12 mouse cellular contexts compared by ENCODE assay signal in the genomic region with DNA sequence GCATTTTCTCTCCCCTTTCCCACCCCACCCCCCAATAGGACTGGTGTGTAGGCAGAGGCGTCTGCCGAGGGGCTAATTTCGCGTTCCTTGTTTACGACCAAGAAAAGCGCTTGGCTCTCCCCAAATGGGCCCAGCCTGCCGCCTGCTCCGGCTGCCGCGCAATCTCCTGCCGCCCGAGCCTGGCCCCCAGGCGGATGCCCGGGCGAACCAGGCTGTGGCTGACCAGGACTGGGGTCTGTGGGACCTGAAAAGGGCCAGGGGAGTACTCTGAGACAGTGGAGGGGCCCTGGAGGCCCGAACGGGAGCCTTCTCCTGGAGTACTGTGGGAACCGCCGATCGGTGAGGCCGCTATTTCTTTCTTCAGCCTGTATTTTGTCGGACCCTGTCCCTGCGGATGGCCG. TPM values are rescaled to one million over a fixed set of nuclear protein-coding genes. Genes with fewer than 3 reads are reported as not detected.
DNase-seq lines count a peak whose midpoint lies in the region; ATAC-seq and TF ChIP-seq lines count a peak whose summit lies in the region.
"Had no signal": no experiment of that assay in that cellular context is flagged by ENCODE, and none has a peak within 500 bp of the region (broad histone marks: within the 10 kb centered on the region; RNA-seq: fewer than 3 reads in every experiment).

No protein-coding gene starts in this region.

- peaks cover 19% of the 10 kb centered on the region; the same call in 1 of the 2 replicates for H3K4me1 ChIP-seq in heart, embryonic 11.5 days (ENCODE audit: control insufficient read depth, insufficient read depth, low read length)
- no peaks in the 10 kb centered on the region for H3K4me1 ChIP-seq in heart, adult 2 months (ENCODE audit: control insufficient read depth, insufficient read depth, low read length)
- H3K4me1 ChIP-seq in midbrain, embryonic 10.5 days, result peaks cover 14% of the 10 kb centered on the region
- peaks cover 7% of the 10 kb centered on the region for H3K4me1 ChIP-seq in midbrain, embryonic 13.5 days (replicated peaks)
- peaks cover 15% of the 10 kb centered on the region for H3K4me1 ChIP-seq in stomach, embryonic 15.5 days
- H3K4me1 ChIP-seq in midbrain, embryonic 16.5 days (ENCODE audit: control insufficient read depth, insufficient read depth, low read length), result peaks cover 4% of the 10 kb centered on the region; the same call in 1 of the 2 replicates

- no peak for TF ChIP-seq EP300 in heart, adult 2 months (IDR thresholded peaks at IDR 0.05; ENCODE audit: insufficient read depth, low read depth, low read length)

- no peaks in the 10 kb centered on the region for H3K79me2 ChIP-seq in heart, adult 2 months (replicated peaks; ENCODE audit: control insufficient read depth, insufficient read depth, low read length)

- H3K9ac ChIP-seq in heart, embryonic 11.5 days (ENCODE audit: low read depth, low read length), result peak overlapping the region; percentile 29
- no peak overlapping the region for H3K9ac ChIP-seq in heart, adult 2 months (ENCODE audit: low read depth, low read length)
- H3K9ac ChIP-seq in midbrain, embryonic 13.5 days (replicated peaks), result no peak overlapping the region
- H3K9ac ChIP-seq in stomach, embryonic 15.5 days, result no peak overlapping the region
- H3K9ac ChIP-seq in midbrain, embryonic 16.5 days (ENCODE audit: low read depth, low read length), result no peak overlapping the region
- H3K9ac ChIP-seq: forebrain, postnatal 0 days had no signal

- no peaks in the 10 kb centered on the region for H3K9me3 ChIP-seq in heart, embryonic 11.5 days (replicated peaks; ENCODE audit: control insufficient read depth, low read length)
- no peaks in the 10 kb centered on the region for H3K9me3 ChIP-seq in midbrain, embryonic 10.5 days (replicated peaks)
- H3K9me3 ChIP-seq in midbrain, embryonic 13.5 days, result no peaks in the 10 kb centered on the region
- no peaks in the 10 kb centered on the region for H3K9me3 ChIP-seq in stomach, embryonic 15.5 days
- no peaks in the 10 kb centered on the region for H3K9me3 ChIP-seq in midbrain, embryonic 16.5 days (replicated peaks; ENCODE audit: control insufficient read depth, low read length, poor library complexity, severe bottlenecking)

- no peak for ATAC-seq in heart, embryonic 11.5 days (replicated peaks; ENCODE audit: insufficient number of reproducible peaks, low FRiP score, low TSS enrichment)
- ATAC-seq in midbrain, embryonic 13.5 days, result no peak
- no peak for ATAC-seq in stomach, embryonic 15.5 days (ENCODE audit: insufficient read depth, low FRiP score, low read depth)
- no peak for ATAC-seq in midbrain, embryonic 16.5 days
- ATAC-seq: forebrain, postnatal 0 days had no signal

- no peak for TF ChIP-seq CTCF in heart, adult 2 months (IDR thresholded peaks at IDR 0.05)

- peaks cover 98% of the 10 kb centered on the region for H3K27me3 ChIP-seq in heart, embryonic 11.5 days (ENCODE audit: control insufficient read depth, insufficient read depth, low read length)
- H3K27me3 ChIP-seq in heart, adult 2 months (ENCODE audit: control insufficient read depth, insufficient read depth, low read length), result peaks cover 26% of the 10 kb centered on the region
- H3K27me3 ChIP-seq in midbrain, embryonic 10.5 days (ENCODE audit: low read depth, poor library complexity, severe bottlenecking), result peaks cover 100% of the 10 kb centered on the region
- H3K27me3 ChIP-seq in midbrain, embryonic 13.5 days, result peaks cover 100% of the 10 kb centered on the region
- peaks cover 95% of the 10 kb centered on the region for H3K27me3 ChIP-seq in stomach, embryonic 15.5 days (replicated peaks)
- H3K27me3 ChIP-seq in midbrain, embryonic 16.5 days (ENCODE audit: control insufficient read depth, insufficient read depth, low read depth, low read length), result peaks cover 90% of the 10 kb centered on the region

- intact Hi-C loops in heart, adult 2 months (cut with DNase I), result no loop called here

- peak overlapping the region; percentile 11; the same call in 1 of the 2 replicates for H3K4me3 ChIP-seq in heart, embryonic 11.5 days (ENCODE audit: low read depth, low read length)
- no peak overlapping the region for H3K4me3 ChIP-seq in heart, adult 2 months
- no peak overlapping the region for H3K4me3 ChIP-seq in midbrain, embryonic 10.5 days
- H3K4me3 ChIP-seq in midbrain, embryonic 13.5 days (replicated peaks), result no peak overlapping the region
- peak overlapping the region; percentile 44; the same call in 1 of the 2 replicates for H3K4me3 ChIP-seq in stomach, embryonic 15.5 days (replicated peaks)
- no peak overlapping the region for H3K4me3 ChIP-seq in midbrain, embryonic 16.5 days (ENCODE audit: low read depth, low read length)

- H3K4me2 ChIP-seq in heart, embryonic 11.5 days, result peak overlapping the region; percentile 58
- no peak overlapping the region for H3K4me2 ChIP-seq in midbrain, embryonic 13.5 days (replicated peaks)
- peak overlapping the region; percentile 86 for H3K4me2 ChIP-seq in stomach, embryonic 15.5 days
- no peak overlapping the region for H3K4me2 ChIP-seq in midbrain, embryonic 16.5 days (ENCODE audit: low read length)

- no peak for TF ChIP-seq POLR2A in heart, adult 2 months (IDR thresholded peaks at IDR 0.05; ENCODE audit: insufficient read depth, low read depth, low read length)

- DNase-seq in heart, adult 2 months, result no peak
- peak; percentile 51 for DNase-seq in midbrain, embryonic 10.5 days (ENCODE audit: low spot score)
- DNase-seq in kidney, postnatal 4 days, result peak; percentile 52 to 69
- no peak for DNase-seq in cerebellum, postnatal 25 days
- DNase-seq: cerebellum, adult 11-12 months; forebrain, postnatal 0 days; layer of hippocampus, adult 9-11 months; midbrain, embryonic 14.5 days had no signal

- 2% methylated on average over 24 of the region's 24 CpGs for WGBS in heart, embryonic 11.5 days (ENCODE audit: insufficient replicate concordance)
- 43% methylated on average over 24 of the region's 24 CpGs for WGBS in heart, adult 2 months
- under 1% methylated on average over 24 of the region's 24 CpGs for WGBS in midbrain, embryonic 10.5 days
- WGBS in midbrain, embryonic 13.5 days, result 1% methylated on average over 24 of the region's 24 CpGs
- WGBS in stomach, embryonic 15.5 days, result 8% methylated on average over 24 of the region's 24 CpGs
- 3% methylated on average over 24 of the region's 24 CpGs for WGBS in midbrain, embryonic 16.5 days

- no peaks in the 10 kb centered on the region for H3K36me3 ChIP-seq in heart, embryonic 11.5 days (ENCODE audit: control insufficient read depth, insufficient read depth, low read length)
- H3K36me3 ChIP-seq in heart, adult 2 months (ENCODE audit: control insufficient read depth, insufficient read depth, low read length), result no peaks in the 10 kb centered on the region
- H3K36me3 ChIP-seq in midbrain, embryonic 10.5 days, result no peaks in the 10 kb centered on the region
- H3K36me3 ChIP-seq in midbrain, embryonic 13.5 days, result no peaks in the 10 kb centered on the region
- no peaks in the 10 kb centered on the region for H3K36me3 ChIP-seq in stomach, embryonic 15.5 days
- no peaks in the 10 kb centered on the region for H3K36me3 ChIP-seq in midbrain, embryonic 16.5 days (ENCODE audit: control insufficient read depth, insufficient read depth, low read length)

- H3K27ac ChIP-seq in heart, embryonic 11.5 days (ENCODE audit: low read depth, low read length), result no peak overlapping the region
- H3K27ac ChIP-seq in heart, adult 2 months, result no peak overlapping the region
- H3K27ac ChIP-seq in midbrain, embryonic 10.5 days (replicated peaks), result no peak overlapping the region
- no peak overlapping the region for H3K27ac ChIP-seq in midbrain, embryonic 13.5 days
- H3K27ac ChIP-seq in stomach, embryonic 15.5 days, result no peak overlapping the region
- H3K27ac ChIP-seq in midbrain, embryonic 16.5 days (ENCODE audit: low read length), result no peak overlapping the region

RNA-seq across cellular contexts. Expression of gene Hoxc6, which starts 2.4 kb away (rescaled TPM):
- polyA plus RNA-seq in heart, embryonic 11.5 days (2014; fragmentation: Nextera tagmentation; extraction: Ambion mirVana), result 0.49 and 0.51 TPM in 2 replicates
- total RNA-seq in heart, adult 2 months (2021), result not detected
- not detected in 2 replicates for polyA plus RNA-seq in heart, adult 2 months (2012; rRNA removed)
- not detected in 2 replicates for polyA plus RNA-seq in midbrain, embryonic 10.5 days (2016; fragmentation: Nextera tagmentation; extraction: Ambion mirVana)
- polyA plus RNA-seq in midbrain, embryonic 13.5 days (2015; fragmentation: Nextera tagmentation; extraction: Ambion mirVana), result not detected in 2 replicates
- polyA plus RNA-seq in stomach, embryonic 15.5 days (2015; fragmentation: Nextera tagmentation; extraction: Ambion mirVana), result 2.6 and 4.7 TPM in 2 replicates
- not detected in 2 replicates for polyA plus RNA-seq in midbrain, embryonic 16.5 days (2015; fragmentation: Nextera tagmentation; extraction: Ambion mirVana)
- total RNA-seq: forebrain, postnatal 0 days had no signal
- polyA plus RNA-seq: forebrain, postnatal 0 days; midbrain, embryonic 14.5 days had no signal

RNA-seq across cellular contexts. Expression of gene Hoxc8, which starts 10.1 kb away (rescaled TPM):
- polyA plus RNA-seq in heart, embryonic 11.5 days (2014; fragmentation: Nextera tagmentation; extraction: Ambion mirVana), result 0.11 and 0.20 TPM in 2 replicates
- not detected for total RNA-seq in heart, adult 2 months (2021)
- not detected in 2 replicates for polyA plus RNA-seq in heart, adult 2 months (2012; rRNA removed)
- polyA plus RNA-seq in midbrain, embryonic 10.5 days (2016; fragmentation: Nextera tagmentation; extraction: Ambion mirVana), result not detected in 2 replicates
- not detected in 2 replicates for polyA plus RNA-seq in midbrain, embryonic 13.5 days (2015; fragmentation: Nextera tagmentation; extraction: Ambion mirVana)
- polyA plus RNA-seq in stomach, embryonic 15.5 days (2015; fragmentation: Nextera tagmentation; extraction: Ambion mirVana), result 1.4 and 1.9 TPM in 2 replicates
- not detected in 2 replicates for polyA plus RNA-seq in midbrain, embryonic 16.5 days (2015; fragmentation: Nextera tagmentation; extraction: Ambion mirVana)
- total RNA-seq: forebrain, postnatal 0 days had no signal
- polyA plus RNA-seq: forebrain, postnatal 0 days; midbrain, embryonic 14.5 days had no signal

RNA-seq across cellular contexts. Expression of gene Hoxc4, which starts 18.2 kb away (rescaled TPM):
- 1.2 and 2.0 TPM in 2 replicates for polyA plus RNA-seq in heart, embryonic 11.5 days (2014; fragmentation: Nextera tagmentation; extraction: Ambion mirVana)
- total RNA-seq in heart, adult 2 months (2021), result not detected
- polyA plus RNA-seq in heart, adult 2 months (2012; rRNA removed), result 0.10 TPM in 1 of 2 replicates, not detected in the other
- polyA plus RNA-seq in midbrain, embryonic 10.5 days (2016; fragmentation: Nextera tagmentation; extraction: Ambion mirVana), result not detected in 2 replicates
- polyA plus RNA-seq in midbrain, embryonic 13.5 days (2015; fragmentation: Nextera tagmentation; extraction: Ambion mirVana), result 0.10 and 0.11 TPM in 2 replicates
- 16.2 and 17.3 TPM in 2 replicates for polyA plus RNA-seq in stomach, embryonic 15.5 days (2015; fragmentation: Nextera tagmentation; extraction: Ambion mirVana)
- not detected in 2 replicates for polyA plus RNA-seq in midbrain, embryonic 16.5 days (2015; fragmentation: Nextera tagmentation; extraction: Ambion mirVana)
- total RNA-seq: forebrain, postnatal 0 days had no signal
- polyA plus RNA-seq: forebrain, postnatal 0 days; midbrain, embryonic 14.5 days had no signal

RNA-seq across cellular contexts. Expression of gene Hoxc9, which starts 24.3 kb away (rescaled TPM):
- not detected in 2 replicates for polyA plus RNA-seq in heart, embryonic 11.5 days (2014; fragmentation: Nextera tagmentation; extraction: Ambion mirVana)
- not detected for total RNA-seq in heart, adult 2 months (2021)
- polyA plus RNA-seq in heart, adult 2 months (2012; rRNA removed), result not detected in 2 replicates
- not detected in 2 replicates for polyA plus RNA-seq in midbrain, embryonic 10.5 days (2016; fragmentation: Nextera tagmentation; extraction: Ambion mirVana)
- not detected in 2 replicates for polyA plus RNA-seq in midbrain, embryonic 13.5 days (2015; fragmentation: Nextera tagmentation; extraction: Ambion mirVana)
- 0.06 TPM in 1 of 2 replicates, not detected in the other for polyA plus RNA-seq in stomach, embryonic 15.5 days (2015; fragmentation: Nextera tagmentation; extraction: Ambion mirVana)
- not detected in 2 replicates for polyA plus RNA-seq in midbrain, embryonic 16.5 days (2015; fragmentation: Nextera tagmentation; extraction: Ambion mirVana)
- total RNA-seq: forebrain, postnatal 0 days had no signal
- polyA plus RNA-seq: forebrain, postnatal 0 days; midbrain, embryonic 14.5 days had no signal

RNA-seq across cellular contexts. Expression of gene Hoxc5, which starts 33.3 kb away (rescaled TPM):
- 1.7 TPM in 2 replicates for polyA plus RNA-seq in heart, embryonic 11.5 days (2014; fragmentation: Nextera tagmentation; extraction: Ambion mirVana)
- not detected for total RNA-seq in heart, adult 2 months (2021)
- 0.20 TPM in 1 of 2 replicates, not detected in the other for polyA plus RNA-seq in heart, adult 2 months (2012; rRNA removed)
- 0.04 and 0.06 TPM in 2 replicates for polyA plus RNA-seq in midbrain, embryonic 10.5 days (2016; fragmentation: Nextera tagmentation; extraction: Ambion mirVana)
- polyA plus RNA-seq in midbrain, embryonic 13.5 days (2015; fragmentation: Nextera tagmentation; extraction: Ambion mirVana), result 0.09 TPM in 1 of 2 replicates, not detected in the other
- 13.6 and 16.2 TPM in 2 replicates for polyA plus RNA-seq in stomach, embryonic 15.5 days (2015; fragmentation: Nextera tagmentation; extraction: Ambion mirVana)
- 0.22 TPM in 1 of 2 replicates, not detected in the other for polyA plus RNA-seq in midbrain, embryonic 16.5 days (2015; fragmentation: Nextera tagmentation; extraction: Ambion mirVana)
- total RNA-seq: forebrain, postnatal 0 days had no signal
- polyA plus RNA-seq: forebrain, postnatal 0 days had no signal

Comparison
In these comparisons a context has a peak if more than half of its experiments do, and no peak if none do; other contexts are left out.
1. H3K4me3 ChIP-seq: peak in heart, embryonic 11.5 days (single experiment) and stomach, embryonic 15.5 days (single experiment); none in heart, adult 2 months (single experiment), midbrain, embryonic 10.5 days (single experiment), midbrain, embryonic 13.5 days (single experiment) and midbrain, embryonic 16.5 days (single experiment).
2. H3K4me2 ChIP-seq: peak in heart, embryonic 11.5 days (single experiment) and stomach, embryonic 15.5 days (single experiment); none in midbrain, embryonic 13.5 days (single experiment) and midbrain, embryonic 16.5 days (single experiment).
3. DNase-seq: peak in midbrain, embryonic 10.5 days (single experiment) and kidney, postnatal 4 days (2 of 2); none in heart, adult 2 months (0 of 2) and cerebellum, postnatal 25 days (0 of 2).